Mouse (Mus musculus) liver, embryonic 13.5 days (tissue): ENCODE measurements around the gene Exoc4. TPM values are rescaled to one million over a fixed set of nuclear protein-coding genes. Genes with fewer than 3 reads are reported as not detected.

Experiments
- ATAC-seq: fragments of 200-750 bp; cut with Nextera tagmentation; 2 replicates; pipeline ENCODE4 v1.8.0; 2017; ENCODE audit warnings: low read depth, mild to moderate bottlenecking, moderate number of reproducible peaks, moderate library complexity
- DNase-seq: peaks from one replicate; pipeline ENCODE4 v3.0.0; 2022
- H3K27ac ChIP-seq: fragments of 300-500 bp; sonication (generic); 2 replicates; pipeline ENCODE4 v1.5.1; 2015; ENCODE audit warnings: moderate library complexity, mild to moderate bottlenecking, inconsistent platforms
- H3K27me3 ChIP-seq: fragments of 300-500 bp; sonication (generic); 2 replicates; pipeline ENCODE4 v1.6.1; 2015; ENCODE audit warnings: mild to moderate bottlenecking, inconsistent platforms
- H3K36me3 ChIP-seq: fragments of 300-500 bp; sonication (generic); 2 replicates; pipeline ENCODE4 v1.6.1; 2015; ENCODE audit warnings: mild to moderate bottlenecking, inconsistent platforms
- H3K4me1 ChIP-seq: fragments of 300-500 bp; sonication (generic); replicated peaks from 2 replicates; pipeline ENCODE4 v1.6.1; 2015; ENCODE audit warnings: inconsistent platforms
- H3K4me2 ChIP-seq: fragments of 300-500 bp; sonication (generic); 2 replicates; pipeline ENCODE4 v1.6.1; 2015; ENCODE audit warnings: inconsistent platforms, mild to moderate bottlenecking, moderate library complexity
- H3K4me3 ChIP-seq: fragments of 300-500 bp; sonication (generic); replicated peaks from 2 replicates; pipeline ENCODE4 v1.5.1; 2015; ENCODE audit warnings: mild to moderate bottlenecking, inconsistent platforms
- H3K9ac ChIP-seq: fragments of 300-500 bp; sonication (generic); 2 replicates; pipeline ENCODE4 v1.6.1; 2015; ENCODE audit warnings: mild to moderate bottlenecking, inconsistent platforms
- H3K9me3 ChIP-seq: fragments of 300-500 bp; sonication (generic); replicated peaks from 2 replicates; pipeline ENCODE4 v1.6.1; 2016; ENCODE audit warnings: inconsistent platforms
- WGBS: fragments of 180-500 bp; shearing (Covaris S2); methylation state at CpG from one replicate; pipeline ENCODE4 v1.1.7; 2015; ENCODE audit not compliant: insufficient replicate concordance; 5-methylcytosine and 5-hydroxymethylcytosine counted together
- polyA plus RNA-seq: library from polyadenylated mRNA; unstranded; fragments of >200 nt; fragmentation: Nextera tagmentation; extraction: Ambion mirVana; gene quantifications from 2 replicates; pipeline ENCODE4 v1.2.1, GENCODE M21; 2015

Gene Exoc4
- polyA plus RNA-seq, 1 experiment from 2014 or later = 11.0 TPM

- 72% methylated on average over 6 of the region's 6 CpGs for WGBS
- no peaks in the 10 kb centered on the region for H3K36me3 ChIP-seq
- no peak for DNase-seq
- no peaks in the 10 kb centered on the region for H3K4me1 ChIP-seq
- no peak overlapping the region for H3K27ac ChIP-seq
- H3K4me3 ChIP-seq = no peak overlapping the region
- H3K9me3 ChIP-seq = no peaks in the 10 kb centered on the region
- H3K9ac ChIP-seq = no peak overlapping the region
- no peak overlapping the region for H3K4me2 ChIP-seq
- no peaks in the 10 kb centered on the region for H3K27me3 ChIP-seq
- ATAC-seq = no peak
These were observed 293.8 kb downstream of the Exoc4 start for GRCm38 (mm10) chr6:33542712-33543111.

DNA sequence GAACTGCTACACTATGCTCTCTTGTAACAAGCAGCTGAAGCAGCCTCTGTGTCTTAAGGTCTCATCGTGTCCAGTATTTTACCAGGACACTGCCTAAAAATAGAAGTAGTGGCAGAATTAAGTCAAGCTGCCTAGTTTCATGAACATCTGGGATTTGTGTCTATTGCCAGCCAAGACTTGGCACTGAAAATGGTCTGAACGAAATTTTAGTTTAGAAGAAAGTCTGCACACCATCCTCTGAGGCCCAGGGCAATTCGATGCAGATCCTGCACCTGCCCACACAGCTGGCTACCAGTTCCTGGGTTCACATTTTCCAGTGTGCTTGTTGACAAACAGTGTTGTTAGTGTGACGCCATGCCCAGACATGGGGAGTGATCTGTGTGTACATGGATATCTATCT is 303.0 kb downstream of the Exoc4 start:
- H3K27ac ChIP-seq = no peak overlapping the region
- H3K4me3 ChIP-seq = no peak overlapping the region
- H3K4me1 ChIP-seq = no peaks in the 10 kb centered on the region
- H3K4me2 ChIP-seq = no peak overlapping the region
- DNase-seq (no peak), ATAC-seq (no peak)
- WGBS = 66% methylated on average over 4 of the region's 4 CpGs
- no peaks in the 10 kb centered on the region for H3K9me3 ChIP-seq
- H3K27me3 ChIP-seq = no peaks in the 10 kb centered on the region
- no peak overlapping the region for H3K9ac ChIP-seq
- no peaks in the 10 kb centered on the region for H3K36me3 ChIP-seq

- no peaks in the 10 kb centered on the region for H3K27me3 ChIP-seq
- no peak overlapping the region for H3K9ac ChIP-seq
- H3K36me3 ChIP-seq = no peaks in the 10 kb centered on the region
- H3K4me2 ChIP-seq = no peak overlapping the region
- no peak for ATAC-seq
- H3K9me3 ChIP-seq = no peaks in the 10 kb centered on the region
- no peak overlapping the region for H3K4me3 ChIP-seq
- DNase-seq = no peak
- WGBS = 31% methylated on average over 1 of the region's 1 CpGs
- 0 out of 2 replicates have a peak, but pooled peaks cover 2% of the 10 kb centered on the region for H3K4me1 ChIP-seq
- H3K27ac ChIP-seq = no peak overlapping the region
These were observed 312.0 kb downstream of the Exoc4 start for GRCm38 (mm10) chr6:33560925-33561324.

DNA sequence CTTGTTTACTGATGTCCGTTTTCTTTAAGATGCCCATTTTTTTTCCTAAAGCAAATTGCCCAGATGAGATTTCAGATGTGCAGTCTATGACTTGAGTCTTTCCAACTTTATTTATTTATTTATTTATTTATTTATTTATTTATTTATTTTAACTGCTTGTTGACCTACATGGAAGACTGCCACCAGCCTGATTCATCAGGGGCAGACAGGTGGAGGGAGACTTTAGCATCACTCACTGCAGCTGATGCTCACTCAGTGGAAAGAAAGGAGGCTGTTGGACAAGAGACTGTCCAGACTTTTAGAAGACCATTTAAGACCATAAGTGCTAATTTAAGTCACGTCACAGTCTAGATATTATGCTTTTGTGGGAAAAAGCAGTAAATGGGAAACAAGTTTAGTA is 313.0 kb downstream of the Exoc4 start:
- DNase-seq (no peak), ATAC-seq (no peak)
- Histone ChIP-seq H3K4me2 (no peak overlapping the region), H3K4me1 (0 out of 2 replicates have a peak, but pooled peaks cover 2% of the 10 kb centered on the region), H3K27me3 (no peaks in the 10 kb centered on the region), H3K36me3 (no peaks in the 10 kb centered on the region), H3K9me3 (no peaks in the 10 kb centered on the region), H3K9ac (no peak overlapping the region), H3K4me3 (no peak overlapping the region), H3K27ac (no peak overlapping the region)
- WGBS = 69% methylated on average over 2 of the region's 2 CpGs

DNA sequence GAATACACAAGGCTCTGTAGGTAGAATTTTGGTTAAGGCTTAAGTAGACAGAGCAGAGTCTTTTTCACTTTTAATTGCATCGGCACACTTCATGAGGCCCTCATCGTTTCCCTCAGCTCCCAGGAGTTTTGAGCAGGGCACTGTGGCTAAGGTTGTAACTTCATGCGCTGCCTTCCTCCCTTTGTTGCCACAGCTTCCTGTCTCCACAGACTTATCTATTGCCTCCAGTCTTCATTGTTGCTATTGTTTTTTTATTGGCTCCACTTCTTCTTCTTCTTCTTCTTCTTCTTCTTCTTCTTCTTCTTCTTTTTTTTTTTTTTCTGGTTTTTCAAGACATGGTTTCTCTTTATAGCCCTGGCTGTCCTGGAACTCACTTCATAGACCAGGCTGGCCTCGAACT is 327.1 kb downstream of the Exoc4 start:
- DNase-seq = no peak
- no peak for ATAC-seq
- Histone ChIP-seq H3K4me3 (no peak overlapping the region), H3K4me2 (no peak overlapping the region), H3K9me3 (no peaks in the 10 kb centered on the region), H3K27me3 (no peaks in the 10 kb centered on the region), H3K9ac (no peak overlapping the region), H3K27ac (no peak overlapping the region), H3K36me3 (no peaks in the 10 kb centered on the region), H3K4me1 (no peaks in the 10 kb centered on the region)
- 34% methylated on average over 4 of the region's 4 CpGs for WGBS

GRCm38 (mm10) chr6:33608469-33608868 is 359.6 kb downstream of the Exoc4 start:
- ATAC-seq = no peak
- 78% methylated on average over 4 of the region's 4 CpGs for WGBS
- no peak for DNase-seq

GRCm38 (mm10) chr6:33613978-33614377 is 365.1 kb downstream of the Exoc4 start:
- WGBS = 74% methylated on average over 1 of the region's 1 CpGs
- no peak for DNase-seq

More at GRCm38 (mm10) chr6:33608469-33608868, 359.6 kb downstream of the Exoc4 start:
- no peak overlapping the region for H3K4me3 ChIP-seq
- H3K27me3 ChIP-seq = no peaks in the 10 kb centered on the region
- no peaks in the 10 kb centered on the region for H3K9me3 ChIP-seq
- no peak overlapping the region for H3K4me2 ChIP-seq
- no peaks in the 10 kb centered on the region for H3K36me3 ChIP-seq
- no peak overlapping the region for H3K9ac ChIP-seq
- no peaks in the 10 kb centered on the region for H3K4me1 ChIP-seq
- no peak overlapping the region for H3K27ac ChIP-seq

DNA sequence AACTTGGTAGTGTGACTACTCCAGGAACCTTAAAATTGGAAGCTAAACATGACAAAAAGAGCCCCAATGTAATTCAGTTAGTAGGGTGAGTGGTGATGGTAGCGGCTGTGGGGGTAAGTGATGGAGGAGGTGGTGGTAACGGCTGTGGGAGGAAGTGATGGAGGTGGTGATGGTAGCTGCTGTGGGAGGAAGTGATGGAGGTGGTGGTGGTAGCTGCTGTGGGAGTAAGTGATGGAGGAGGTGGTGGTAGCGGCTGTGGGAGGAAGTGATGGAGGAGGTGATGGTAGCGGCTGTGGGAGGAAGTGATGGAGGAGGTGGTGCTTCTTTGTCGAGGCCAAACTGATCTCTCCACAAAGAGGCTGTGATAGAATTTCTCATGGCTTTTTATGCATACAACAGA is 369.7 kb downstream of the Exoc4 start:
- Histone ChIP-seq H3K4me2 (no peak overlapping the region), H3K4me3 (no peak overlapping the region), H3K9me3 (no peaks in the 10 kb centered on the region), H3K36me3 (no peaks in the 10 kb centered on the region), H3K9ac (no peak overlapping the region), H3K4me1 (no peaks in the 10 kb centered on the region), H3K27ac (no peak overlapping the region), H3K27me3 (no peaks in the 10 kb centered on the region)
- no peak for DNase-seq
- 34% methylated on average over 5 of the region's 5 CpGs for WGBS
- ATAC-seq = no peak

More at GRCm38 (mm10) chr6:33613978-33614377, 365.1 kb downstream of the Exoc4 start:
- Histone ChIP-seq H3K9ac (no peak overlapping the region), H3K27ac (no peak overlapping the region), H3K4me3 (no peak overlapping the region), H3K4me1 (no peaks in the 10 kb centered on the region), H3K36me3 (no peaks in the 10 kb centered on the region), H3K9me3 (no peaks in the 10 kb centered on the region), H3K27me3 (no peaks in the 10 kb centered on the region), H3K4me2 (no peak overlapping the region)
- ATAC-seq = no peak

DNA sequence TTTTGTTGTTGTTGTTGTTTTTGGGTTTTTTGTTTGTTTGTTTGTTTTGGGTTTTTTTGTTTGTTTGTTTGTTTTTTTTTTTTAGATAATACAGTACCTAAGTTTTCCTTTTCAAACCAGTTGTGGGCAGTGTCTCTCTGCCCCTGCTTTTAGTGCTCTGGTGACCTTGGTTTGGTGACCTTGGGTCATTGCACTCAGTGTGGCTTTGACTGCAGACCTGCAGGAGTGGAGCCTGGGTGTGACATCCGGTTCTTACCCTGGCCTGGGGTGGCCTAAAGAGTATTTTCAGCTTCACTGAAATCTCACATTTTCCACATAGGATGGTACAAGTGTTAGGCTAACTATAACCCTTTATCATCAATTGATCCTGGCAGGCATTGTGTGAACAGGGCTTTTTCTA is 371.8 kb downstream of the Exoc4 start:
- WGBS = 81% methylated on average over 1 of the region's 1 CpGs
- Histone ChIP-seq H3K27ac (no peak overlapping the region), H3K9ac (no peak overlapping the region), H3K4me3 (no peak overlapping the region), H3K4me2 (no peak overlapping the region), H3K27me3 (no peaks in the 10 kb centered on the region), H3K9me3 (no peaks in the 10 kb centered on the region), H3K36me3 (no peaks in the 10 kb centered on the region), H3K4me1 (no peaks in the 10 kb centered on the region)
- no peak for DNase-seq
- ATAC-seq = no peak

GRCm38 (mm10) chr6:33625931-33626330 is 377.0 kb downstream of the Exoc4 start:
- H3K4me2 ChIP-seq = no peak overlapping the region
- H3K9ac ChIP-seq = no peak overlapping the region
- no peak overlapping the region for H3K4me3 ChIP-seq
- no peak for ATAC-seq
- H3K4me1 ChIP-seq = no peaks in the 10 kb centered on the region
- DNase-seq = no peak
- H3K36me3 ChIP-seq = peaks cover 2% of the 10 kb centered on the region; the same call in 1 of the 2 replicates
- no peaks in the 10 kb centered on the region for H3K9me3 ChIP-seq
- no peaks in the 10 kb centered on the region for H3K27me3 ChIP-seq
- no peak overlapping the region for H3K27ac ChIP-seq

GRCm38 (mm10) chr6:33631133-33631532 is 382.2 kb downstream of the Exoc4 start:
- Histone ChIP-seq H3K36me3 (peaks cover 2% of the 10 kb centered on the region; the same call in 1 of the 2 replicates), H3K4me1 (no peaks in the 10 kb centered on the region), H3K4me3 (no peak overlapping the region), H3K9me3 (no peaks in the 10 kb centered on the region), H3K9ac (no peak overlapping the region), H3K4me2 (no peak overlapping the region), H3K27ac (no peak overlapping the region), H3K27me3 (no peaks in the 10 kb centered on the region)
- ATAC-seq (no peak), DNase-seq (no peak)
- WGBS = 41% methylated on average over 2 of the region's 2 CpGs

- Histone ChIP-seq H3K9ac (no peak overlapping the region), H3K9me3 (no peaks in the 10 kb centered on the region), H3K27me3 (no peaks in the 10 kb centered on the region), H3K4me2 (no peak overlapping the region), H3K36me3 (no peaks in the 10 kb centered on the region), H3K4me3 (no peak overlapping the region), H3K4me1 (no peaks in the 10 kb centered on the region), H3K27ac (no peak overlapping the region)
- WGBS = 64% methylated on average over 2 of the region's 2 CpGs
- ATAC-seq (no peak), DNase-seq (no peak)
These were observed 388.3 kb downstream of the Exoc4 start for GRCm38 (mm10) chr6:33637192-33637591.
